Mouse (Mus musculus) right cerebral cortex, postnatal 14 days (tissue): Measurements from ENCODE around the gene Lgmn.

Source experiments
- DNase-seq: peaks from one replicate; pipeline ENCODE4 v3.0.0; 2022

Lgmn gene

GRCm38 (mm10) chr12:102430228-102430627 lies 9.4 kb downstream of the Lgmn start:
- no peak for DNase-seq

GRCm38 (mm10) chr12:102429656-102430055 lies 10.0 kb downstream of the Lgmn start:
- no peak for DNase-seq

DNA sequence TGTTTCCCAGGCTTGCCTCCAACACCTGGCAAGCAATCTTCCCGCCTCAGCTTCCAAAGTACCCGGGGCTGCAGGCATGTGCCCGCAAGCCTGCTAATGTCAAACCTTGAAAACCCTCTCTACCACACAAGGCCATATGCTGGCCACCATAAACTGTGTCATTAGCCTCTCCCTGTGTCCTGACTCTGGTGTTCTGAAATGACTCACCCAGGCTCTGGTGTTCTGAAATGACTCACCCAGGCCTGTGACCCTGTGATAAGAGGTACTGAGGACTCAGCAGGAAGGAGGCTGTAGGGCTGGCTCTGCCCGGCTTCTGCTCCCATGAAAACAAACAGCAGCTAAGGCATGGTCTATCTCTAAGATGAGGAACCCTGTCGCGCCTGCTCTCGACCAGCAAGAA lies 13.3 kb downstream of the Lgmn start:
- no peak for DNase-seq

- no peak for DNase-seq
Measured at GRCm38 (mm10) chr12:102425048-102425578, 14.5 kb downstream of the Lgmn start.

- no peak for DNase-seq
Measured at GRCm38 (mm10) chr12:102424456-102424855, 15.2 kb downstream of the Lgmn start.

GRCm38 (mm10) chr12:102423625-102424024 lies 16.0 kb downstream of the Lgmn start:
- DNase-seq = no peak

GRCm38 (mm10) chr12:102422623-102423320 lies 16.8 kb downstream of the Lgmn start:
- no peak for DNase-seq

DNA sequence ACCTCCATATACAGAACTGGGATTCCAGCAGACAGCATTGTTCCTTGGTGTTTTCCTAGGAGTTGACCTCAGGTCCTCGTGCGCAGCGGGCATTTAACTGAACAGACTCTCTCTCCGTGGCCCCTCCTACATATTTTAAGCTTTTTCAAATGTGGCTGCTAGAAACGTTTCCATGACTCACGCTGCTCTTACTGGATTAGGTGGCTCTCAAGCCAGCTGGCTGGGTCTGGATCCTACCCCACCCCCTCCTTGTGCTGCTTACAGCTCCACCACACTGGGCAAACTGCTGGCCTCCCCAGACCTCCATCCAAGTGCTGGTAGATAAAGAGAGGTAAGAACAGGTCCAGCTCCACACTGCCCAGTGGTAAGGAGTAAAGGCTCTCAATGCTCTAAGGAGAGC lies 17.5 kb downstream of the Lgmn start:
- peak; percentile 39 for DNase-seq

- no peak for DNase-seq
Measured at GRCm38 (mm10) chr12:102420168-102420890, 19.3 kb downstream of the Lgmn start.

- peak; percentile 28 for DNase-seq
Measured at GRCm38 (mm10) chr12:102419544-102419943, 20.1 kb downstream of the Lgmn start.

GRCm38 (mm10) chr12:102417701-102418100 lies 21.9 kb downstream of the Lgmn start:
- no peak for DNase-seq

DNA sequence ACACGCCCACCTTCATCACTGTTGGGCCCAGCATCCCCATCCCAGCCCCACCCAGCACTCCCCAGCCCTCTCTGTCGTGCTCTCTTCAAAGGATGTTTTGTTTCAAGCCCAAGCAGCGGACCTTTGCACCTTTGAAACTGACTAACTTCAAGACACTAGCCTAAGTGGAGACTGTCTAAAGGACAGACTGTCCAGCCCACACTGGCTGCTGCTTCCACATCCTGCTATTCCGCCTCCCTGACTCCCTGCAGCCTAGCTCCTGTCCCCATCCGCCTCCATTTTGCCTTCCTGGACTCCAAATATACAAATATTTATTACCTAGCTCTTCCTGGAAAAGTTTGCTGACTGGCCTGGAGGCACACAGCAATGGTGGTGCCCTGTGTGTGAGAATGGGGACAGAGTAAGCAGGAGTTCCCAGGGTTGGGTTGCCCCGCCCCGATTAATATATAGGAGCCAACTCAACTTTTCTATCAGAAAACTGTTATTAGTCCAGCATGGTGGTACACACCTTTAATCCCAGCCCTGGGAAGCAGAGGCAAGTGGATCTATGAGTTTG lies 22.6 kb downstream of the Lgmn start:
- no peak for DNase-seq

GRCm38 (mm10) chr12:102416391-102416837 lies 23.2 kb downstream of the Lgmn start:
- DNase-seq = peak; percentile 13

DNA sequence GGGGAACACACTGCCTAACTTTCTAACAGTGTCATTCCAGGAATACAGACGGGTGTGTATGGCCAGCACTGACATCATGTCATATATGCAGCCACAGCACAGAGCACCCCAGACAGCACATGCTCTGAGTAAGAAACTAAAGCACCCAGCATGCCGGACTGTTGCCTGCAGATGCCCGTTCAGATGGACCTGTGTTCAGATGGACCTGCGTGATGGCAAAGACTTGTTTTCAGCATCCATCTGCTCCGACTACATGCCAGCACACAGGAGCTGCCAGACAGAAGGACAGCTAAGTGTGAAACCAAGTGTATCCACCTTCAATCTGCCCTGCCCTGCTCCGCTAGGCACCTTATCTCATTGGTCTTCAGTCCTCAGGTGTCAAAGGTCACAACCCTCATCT lies 24.9 kb downstream of the Lgmn start:
- no peak for DNase-seq

GRCm38 (mm10) chr12:102413171-102413570 lies 26.4 kb downstream of the Lgmn start:
- DNase-seq = no peak

- no peak for DNase-seq
Measured at GRCm38 (mm10) chr12:102398588-102398987, 41.0 kb downstream of the Lgmn start.

DNA sequence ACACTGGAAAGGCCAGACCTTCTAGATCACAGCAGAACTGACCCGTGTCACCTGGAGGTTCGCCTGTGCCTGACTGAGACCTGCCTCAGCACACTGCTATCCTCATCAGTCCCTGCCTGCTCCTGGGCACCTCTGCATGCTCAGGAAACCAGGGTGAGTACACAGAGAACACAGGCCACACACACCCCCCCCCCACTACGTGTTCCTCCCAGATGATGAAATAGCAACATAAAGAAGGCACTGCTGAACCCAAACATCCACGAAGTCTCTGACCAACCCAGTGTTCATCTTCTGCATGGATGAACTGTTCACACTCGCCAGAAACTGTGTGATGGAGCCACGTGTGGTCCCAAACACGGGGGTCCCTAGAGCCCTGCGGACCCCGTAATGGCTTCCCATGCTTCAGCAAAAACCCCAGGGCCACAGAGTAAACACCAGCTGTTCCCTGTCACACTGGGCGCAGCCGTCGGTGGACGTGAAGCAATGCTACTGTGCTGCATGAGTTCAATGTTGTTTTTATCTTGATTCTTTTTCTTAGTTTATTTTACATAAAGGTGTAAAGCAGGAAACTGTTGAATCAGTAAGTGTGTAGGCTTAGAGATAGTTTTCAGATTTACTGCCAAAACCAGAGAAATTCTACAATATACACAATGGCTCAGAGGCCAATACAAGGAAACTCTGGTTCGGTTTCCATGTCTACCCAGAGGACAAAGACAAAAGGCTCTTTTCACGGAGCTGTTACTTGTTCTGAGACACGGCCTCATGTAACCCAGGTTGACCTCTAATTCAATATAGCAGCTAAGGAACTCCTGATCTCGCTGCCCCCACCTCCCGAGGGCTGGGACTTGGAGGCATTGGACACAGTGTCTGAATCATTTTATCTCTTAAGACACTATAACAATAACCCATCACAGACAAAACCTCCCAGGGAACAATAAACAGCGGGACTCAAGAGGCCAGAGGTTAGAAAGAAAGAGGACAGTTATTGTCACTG lies 43.3 kb downstream of the Lgmn start:
- DNase-seq = no peak

GRCm38 (mm10) chr12:102395537-102395936 lies 44.1 kb downstream of the Lgmn start:
- no peak for DNase-seq

GRCm38 (mm10) chr12:102394496-102394895 lies 45.1 kb downstream of the Lgmn start:
- DNase-seq = no peak

- DNase-seq = no peak
Measured at GRCm38 (mm10) chr12:102391982-102392381, 47.6 kb downstream of the Lgmn start.

DNA sequence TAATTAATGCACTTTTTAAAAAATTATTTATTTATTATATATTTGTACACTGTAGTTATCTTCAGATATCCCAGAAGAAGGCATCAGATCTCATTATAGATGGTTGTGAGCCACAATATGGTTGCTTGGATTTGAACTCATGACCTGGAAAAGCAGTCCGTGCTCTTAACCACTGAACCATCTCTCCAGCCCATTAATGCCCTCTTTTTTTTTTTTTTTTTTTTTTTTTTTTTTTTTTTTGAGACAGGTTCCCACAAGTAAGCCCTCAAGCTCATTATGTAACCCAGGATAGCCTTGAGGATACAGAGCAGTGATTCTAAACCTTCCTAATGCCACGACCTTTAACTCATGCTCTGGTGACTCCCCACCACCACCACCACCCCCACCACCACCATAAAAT lies 48.5 kb downstream of the Lgmn start:
- DNase-seq = no peak

- DNase-seq = no peak
Measured at GRCm38 (mm10) chr12:102390042-102390441, 49.6 kb downstream of the Lgmn start.
